Mouse (Mus musculus): Measurements from ENCODE around the gene Gcn1l1.

DNA sequence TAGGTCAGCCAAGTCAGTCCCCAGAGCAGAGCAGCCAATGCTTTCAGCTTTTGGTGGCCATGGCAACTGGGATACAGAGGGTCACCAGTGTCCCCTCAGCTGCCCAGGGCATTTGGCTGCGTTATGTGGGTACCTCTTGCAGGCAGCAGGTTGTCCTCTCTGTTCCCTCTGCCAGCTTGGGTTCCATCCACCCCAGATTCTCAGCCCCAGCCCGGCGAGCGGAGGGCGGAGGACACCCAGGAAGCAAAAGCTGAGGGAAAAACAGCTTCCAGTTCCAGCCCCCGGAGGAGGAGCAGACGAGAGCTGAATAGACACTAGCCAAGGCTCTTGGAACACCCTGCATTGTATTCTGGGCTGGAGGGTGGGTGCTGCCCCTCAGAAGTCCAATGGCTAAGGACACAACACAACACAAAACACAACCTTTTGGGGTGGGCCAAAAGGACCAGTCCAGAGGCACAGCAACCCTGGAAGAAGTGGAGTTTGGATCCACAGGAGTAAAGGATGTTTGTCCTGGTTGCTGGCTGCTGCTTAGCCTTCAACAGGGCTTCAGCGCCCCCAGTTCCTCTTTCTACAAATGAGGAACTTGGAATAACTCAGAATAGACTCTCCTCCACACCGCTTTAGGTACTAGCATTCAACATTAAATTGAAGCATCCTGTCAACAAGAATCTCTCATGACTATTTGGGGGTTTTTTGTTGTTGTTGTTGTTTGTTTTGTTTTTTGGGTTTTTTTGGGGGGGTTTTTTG, 58.8 kb downstream of the Gcn1l1 start:
- no peak for TF ChIP-seq CTCF (IDR thresholded peaks at IDR 0.05; ENCODE audit: control insufficient read depth, insufficient read depth, insufficient replicate concordance, low read depth, low read length)
- TF ChIP-seq POLR2A (IDR thresholded peaks at IDR 0.05; ENCODE audit: control insufficient read depth, low read depth, low read length), result no peak

All from testis, adult 2 months (tissue).